Mouse (Mus musculus): ENCODE measurements around the gene Pim3. TPM values are rescaled to one million over a fixed set of nuclear protein-coding genes. Genes with fewer than 3 reads are reported as not detected.

Pim3 gene
- total and polyA plus RNA-seq, 3 experiments = 11.4 to 26.0 (median 19.0) TPM

DNA sequence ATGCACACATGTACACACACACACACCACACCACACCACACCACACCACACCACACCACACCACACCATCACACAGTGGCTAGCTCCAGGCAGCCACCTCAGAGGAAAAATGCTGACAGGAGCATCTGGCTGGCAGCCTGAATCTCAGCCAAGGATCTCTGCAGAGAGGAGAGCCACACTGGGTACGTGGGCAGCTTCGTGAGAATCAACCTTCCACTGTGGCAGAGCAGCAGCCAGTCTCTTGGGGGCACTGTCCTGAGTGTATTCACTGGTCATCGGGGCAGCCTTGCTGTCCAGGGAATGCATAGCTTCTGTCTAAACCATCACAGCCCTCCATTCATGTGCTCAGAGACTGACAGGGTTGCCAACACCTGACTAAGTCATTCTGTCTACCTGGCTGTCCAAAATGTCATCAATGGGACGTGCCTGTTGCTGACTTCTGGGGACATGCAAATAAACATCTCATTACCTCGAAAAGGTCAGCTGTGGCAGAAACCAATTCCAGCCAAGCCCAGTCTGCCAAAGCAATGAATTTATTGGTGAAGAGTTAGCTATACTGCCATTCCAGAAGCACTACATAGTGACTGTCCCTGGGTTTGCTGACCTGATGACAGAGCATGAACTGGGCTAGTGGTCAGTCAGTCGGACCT lies 32.1 kb upstream of the Pim3 start:
- in situ Hi-C loops (cut with MboI; ENCODE audit: low pct_ligation_motif_present, low pct_unique_long_range_greater_than_20kb, low sequenced_read_pairs) = loop anchor here (5.0 to 10.0 kb wide), 3 partner anchors 47 to 245 kb away; partner anchors contain the start of gene Trabd
- Histone ChIP-seq H3K4me1 (ENCODE audit: control insufficient read depth in 1 of 2, insufficient read depth in 2 of 2) (peaks cover 8 to 11% of the 10 kb centered on the region in 2 experiments), H3K27ac (ENCODE audit: insufficient read depth, low read depth) (no peak overlapping the region), H3K36me3 (replicated peaks in 1 of 2; ENCODE audit: control insufficient read depth in 1 of 2, insufficient read depth in 1 of 2, low read length in 1 of 2) (peaks cover 12 to 29% of the 10 kb centered on the region in 2 experiments), H3K79me2 (replicated peaks; ENCODE audit: control insufficient read depth, extremely low read depth, insufficient read depth, poor library complexity, severe bottlenecking) (no peaks in the 10 kb centered on the region), H3K9ac (ENCODE audit: insufficient read depth, low read depth) (no peak overlapping the region), H3K27me3 (replicated peaks) (peaks cover 20% of the 10 kb centered on the region), H3K4me2 (ENCODE audit: insufficient read depth, low read depth, poor library complexity, severe bottlenecking) (no peak overlapping the region), H3K4me3 (replicated peaks in 1 of 3; ENCODE audit: low read depth in 2 of 3, low read length in 2 of 3, poor library complexity in 1 of 3) (no peak overlapping the region), H3K9me3 (replicated peaks; ENCODE audit: low read length) (no peaks in the 10 kb centered on the region)
- no peak for DNase-seq (ENCODE audit: extremely low read depth)
- dilution Hi-C loops (cut with MboI; ENCODE audit: extremely low pct_ligation_motif_present, extremely low pct_unique_long_range_greater_than_20kb, low sequenced_read_pairs) = no loop called here
- TF ChIP-seq POLR2A (IDR thresholded peaks at IDR 0.05; ENCODE audit: low read depth, low read length) (no peak), TCF12 (IDR thresholded peaks at IDR 0.05; ENCODE audit: low read depth, low read length) (no peak), SMC3 (IDR thresholded peaks at IDR 0.05; ENCODE audit: low read depth, low read length) (no peak), CHD1 (IDR thresholded peaks at IDR 0.05; ENCODE audit: low read depth, low read length) (no peak)

DNA sequence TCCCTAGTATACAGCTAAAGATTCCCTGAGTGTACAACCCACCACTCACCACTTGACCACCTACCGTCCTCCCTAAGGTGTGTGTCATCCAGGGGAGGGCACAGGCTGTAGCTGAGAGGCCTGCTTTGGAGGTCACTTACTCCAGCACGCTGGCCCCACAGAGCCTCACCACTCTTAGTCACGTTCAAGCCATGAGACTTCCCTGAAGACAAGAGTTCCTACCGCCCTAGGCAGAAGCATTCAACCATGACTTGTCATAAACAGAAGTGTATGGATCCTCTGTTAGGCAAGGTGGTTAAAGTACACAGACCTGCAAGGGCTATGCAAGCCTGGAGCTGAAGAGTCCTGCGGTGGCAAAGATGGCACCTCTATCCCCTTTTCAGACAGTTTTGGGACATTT lies 31.3 kb upstream of the Pim3 start:
- Histone ChIP-seq H3K4me1 (ENCODE audit: control insufficient read depth in 1 of 2, insufficient read depth in 2 of 2) (peaks cover 8 to 11% of the 10 kb centered on the region in 2 experiments), H3K9me3 (replicated peaks; ENCODE audit: low read length) (no peaks in the 10 kb centered on the region), H3K79me2 (replicated peaks; ENCODE audit: control insufficient read depth, extremely low read depth, insufficient read depth, poor library complexity, severe bottlenecking) (no peaks in the 10 kb centered on the region), H3K4me2 (ENCODE audit: insufficient read depth, low read depth, poor library complexity, severe bottlenecking) (no peak overlapping the region), H3K27me3 (replicated peaks) (peaks cover 23% of the 10 kb centered on the region), H3K9ac (ENCODE audit: insufficient read depth, low read depth) (no peak overlapping the region), H3K27ac (ENCODE audit: insufficient read depth, low read depth) (no peak overlapping the region), H3K4me3 (replicated peaks in 1 of 3; ENCODE audit: low read depth in 2 of 3, low read length in 2 of 3, poor library complexity in 1 of 3) (no peak overlapping the region), H3K36me3 (replicated peaks in 1 of 2; ENCODE audit: control insufficient read depth in 1 of 2, insufficient read depth in 1 of 2, low read length in 1 of 2) (peaks cover 6 to 21% of the 10 kb centered on the region in 2 experiments)
- dilution Hi-C loops (cut with MboI; ENCODE audit: extremely low pct_ligation_motif_present, extremely low pct_unique_long_range_greater_than_20kb, low sequenced_read_pairs) = no loop called here
- in situ Hi-C loops (cut with MboI; ENCODE audit: low pct_ligation_motif_present, low pct_unique_long_range_greater_than_20kb, low sequenced_read_pairs) = no loop called here
- DNase-seq (ENCODE audit: extremely low read depth) = no peak
- TF ChIP-seq SIN3A (IDR thresholded peaks at IDR 0.05; ENCODE audit: low read length) (no peak), HCFC1 (IDR thresholded peaks at IDR 0.05; ENCODE audit: low read depth, low read length) (no peak), USF1 (IDR thresholded peaks at IDR 0.05; ENCODE audit: low read depth, low read length) (no peak), BHLHE40 (IDR thresholded peaks at IDR 0.05; ENCODE audit: low read depth, low read length) (0 out of 2 replicates have a peak, but pooled peaks have one; percentile 16)

DNA sequence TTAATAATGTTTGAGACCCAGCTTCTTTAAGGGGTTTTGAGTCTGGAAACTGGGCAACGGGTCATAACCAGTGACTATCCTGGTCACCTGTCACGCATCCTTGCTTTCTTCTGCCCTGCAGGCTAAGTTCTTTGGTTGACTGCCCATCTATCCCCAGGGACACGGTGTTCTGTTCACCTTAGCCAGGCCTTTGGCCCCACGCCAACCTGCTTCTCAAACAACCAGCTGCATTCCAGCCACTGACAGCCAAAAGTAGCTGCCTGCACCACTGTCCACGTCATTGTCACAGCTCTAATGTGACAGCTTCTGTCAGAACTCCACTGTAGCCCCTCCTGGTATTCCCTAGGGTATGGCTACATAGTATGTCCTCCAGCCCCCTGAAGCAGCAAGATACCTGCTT lies 30.5 kb upstream of the Pim3 start:
- Histone ChIP-seq H3K9me3 (replicated peaks; ENCODE audit: low read length) (no peaks in the 10 kb centered on the region), H3K4me3 (replicated peaks in 1 of 3; ENCODE audit: low read depth in 2 of 3, low read length in 2 of 3, poor library complexity in 1 of 3) (no peak overlapping the region), H3K9ac (ENCODE audit: insufficient read depth, low read depth) (no peak overlapping the region), H3K4me1 (ENCODE audit: control insufficient read depth in 1 of 2, insufficient read depth in 2 of 2) (peaks cover 9 to 12% of the 10 kb centered on the region in 2 experiments), H3K27ac (ENCODE audit: insufficient read depth, low read depth) (no peak overlapping the region), H3K4me2 (ENCODE audit: insufficient read depth, low read depth, poor library complexity, severe bottlenecking) (no peak overlapping the region), H3K27me3 (replicated peaks) (peaks cover 29% of the 10 kb centered on the region), H3K36me3 (replicated peaks in 1 of 2; ENCODE audit: control insufficient read depth in 1 of 2, insufficient read depth in 1 of 2, low read length in 1 of 2) (peaks cover 0 to 14% of the 10 kb centered on the region in 2 experiments), H3K79me2 (replicated peaks; ENCODE audit: control insufficient read depth, extremely low read depth, insufficient read depth, poor library complexity, severe bottlenecking) (no peaks in the 10 kb centered on the region)
- DNase-seq (ENCODE audit: extremely low read depth) = no peak
- dilution Hi-C loops (cut with MboI; ENCODE audit: extremely low pct_ligation_motif_present, extremely low pct_unique_long_range_greater_than_20kb, low sequenced_read_pairs) (no loop called here), in situ Hi-C loops (cut with MboI; ENCODE audit: low pct_ligation_motif_present, low pct_unique_long_range_greater_than_20kb, low sequenced_read_pairs) (no loop called here)
- TF ChIP-seq PAX5 (IDR thresholded peaks at IDR 0.05; ENCODE audit: low read length) = no peak
- TF ChIP-seq TBP (conservative IDR thresholded peaks at IDR 0.05; ENCODE audit: low read depth, low read length) = no peak
- TF ChIP-seq ZNF384 (IDR thresholded peaks at IDR 0.05; ENCODE audit: low read depth, low read length) = no peak
- TF ChIP-seq UBTF (IDR thresholded peaks at IDR 0.05; ENCODE audit: low read depth, low read length) = no peak
- no peak for TF ChIP-seq JUN (IDR thresholded peaks at IDR 0.05; ENCODE audit: insufficient read depth, low read depth, low read length)
- TF ChIP-seq KAT2A (IDR thresholded peaks at IDR 0.05; ENCODE audit: insufficient replicate concordance, low read length) = no peak
- no peak for TF ChIP-seq MAZ (IDR thresholded peaks at IDR 0.05; ENCODE audit: low read depth, low read length)
- no peak for TF ChIP-seq NRF1 (IDR thresholded peaks at IDR 0.05; ENCODE audit: low read depth, low read length)
- TF ChIP-seq ELF1 (IDR thresholded peaks at IDR 0.05; ENCODE audit: low read depth, low read length) = no peak
- TF ChIP-seq BHLHE40 (IDR thresholded peaks at IDR 0.05; ENCODE audit: low read depth, low read length) = no peak
- TF ChIP-seq JUND (conservative IDR thresholded peaks at IDR 0.05; ENCODE audit: low read depth, low read length) = no peak
- TF ChIP-seq CHD2 (IDR thresholded peaks at IDR 0.05; ENCODE audit: low read length) = no peak
- no peak for TF ChIP-seq POLR2A (IDR thresholded peaks at IDR 0.05; ENCODE audit: low read depth, low read length)
- no peak for TF ChIP-seq ETS1 (conservative IDR thresholded peaks at IDR 0.05; ENCODE audit: low read depth, low read length)
- no peak for TF ChIP-seq TCF12 (IDR thresholded peaks at IDR 0.05; ENCODE audit: low read depth, low read length)
- no peak for TF ChIP-seq E2F4 (IDR thresholded peaks at IDR 0.05; ENCODE audit: insufficient replicate concordance, low read depth, low read length)
- no peak for TF ChIP-seq EP300 (IDR thresholded peaks at IDR 0.05; ENCODE audit: low read length)
- no peak for TF ChIP-seq SIN3A (IDR thresholded peaks at IDR 0.05; ENCODE audit: low read length)
- no peak for TF ChIP-seq RAD21 (IDR thresholded peaks at IDR 0.05; ENCODE audit: low read depth, low read length)
- no peak for TF ChIP-seq ZKSCAN1 (IDR thresholded peaks at IDR 0.05; ENCODE audit: borderline replicate concordance, low read depth, low read length)

Measured in CH12.LX (cell line).